Mouse (Mus musculus) ES-CJ7 (cell line): Measurements from ENCODE around the gene Atp8a2.
A peak's percentile ranks its signal among the peaks of the same experiment; 100 is the strongest.

Experiments
- DNase-seq: peaks from one replicate; pipeline ENCODE4 v3.0.0; 2011; ENCODE audit warnings: low read depth, low spot score

Gene Atp8a2

DNA sequence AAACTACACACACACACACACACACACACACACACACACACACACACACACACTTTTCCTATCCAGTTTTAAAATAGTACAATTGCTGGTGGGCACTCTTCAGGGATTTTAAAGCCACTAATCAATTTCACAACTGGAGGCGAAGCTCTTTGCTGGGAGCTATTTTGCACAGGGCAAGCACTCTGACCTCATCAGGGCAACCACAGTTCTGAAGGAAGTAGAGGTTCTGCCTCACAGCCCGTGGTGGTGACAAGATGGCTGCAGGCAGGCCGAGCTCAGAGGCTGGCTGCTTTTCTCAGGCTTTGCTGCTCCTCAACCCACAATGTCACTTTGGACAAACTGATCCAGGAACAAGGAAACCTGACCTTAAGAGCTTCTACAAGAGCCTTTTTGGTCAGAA lies 590.0 kb downstream of the Atp8a2 start:
- no peak for DNase-seq

DNA sequence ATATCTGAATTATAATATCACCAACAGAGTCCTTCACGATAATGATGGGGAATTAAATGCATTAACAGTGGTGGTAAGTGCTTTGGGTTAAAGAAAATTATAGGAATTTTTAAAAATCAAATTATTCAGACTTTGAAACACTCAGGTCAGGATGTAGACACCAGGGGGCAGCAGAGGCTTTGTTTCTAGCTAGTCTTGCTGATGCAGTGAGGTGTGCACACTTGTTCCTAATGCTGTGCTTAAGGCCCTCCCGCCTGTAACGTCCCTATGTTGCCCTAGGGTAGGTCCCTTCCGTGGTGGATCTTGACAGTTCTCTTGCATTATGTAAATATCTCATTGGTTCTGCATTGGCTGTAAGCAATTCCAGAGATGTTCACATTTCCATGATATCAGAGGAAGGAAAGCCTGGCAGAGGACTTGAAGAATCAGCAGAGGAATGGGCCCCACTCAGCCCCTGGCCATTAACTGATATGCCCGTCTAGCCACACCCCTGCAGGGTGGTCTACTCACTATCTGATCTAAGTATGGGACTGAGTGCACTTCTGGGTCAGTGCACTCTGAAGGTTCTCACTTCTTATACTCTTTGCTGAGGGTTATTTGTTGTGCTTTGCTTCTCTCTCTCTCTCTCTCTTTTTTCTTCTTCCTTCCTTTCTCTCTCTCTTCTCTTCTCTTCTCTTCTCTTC lies 591.2 kb downstream of the Atp8a2 start:
- DNase-seq, result peak; percentile 67

DNA sequence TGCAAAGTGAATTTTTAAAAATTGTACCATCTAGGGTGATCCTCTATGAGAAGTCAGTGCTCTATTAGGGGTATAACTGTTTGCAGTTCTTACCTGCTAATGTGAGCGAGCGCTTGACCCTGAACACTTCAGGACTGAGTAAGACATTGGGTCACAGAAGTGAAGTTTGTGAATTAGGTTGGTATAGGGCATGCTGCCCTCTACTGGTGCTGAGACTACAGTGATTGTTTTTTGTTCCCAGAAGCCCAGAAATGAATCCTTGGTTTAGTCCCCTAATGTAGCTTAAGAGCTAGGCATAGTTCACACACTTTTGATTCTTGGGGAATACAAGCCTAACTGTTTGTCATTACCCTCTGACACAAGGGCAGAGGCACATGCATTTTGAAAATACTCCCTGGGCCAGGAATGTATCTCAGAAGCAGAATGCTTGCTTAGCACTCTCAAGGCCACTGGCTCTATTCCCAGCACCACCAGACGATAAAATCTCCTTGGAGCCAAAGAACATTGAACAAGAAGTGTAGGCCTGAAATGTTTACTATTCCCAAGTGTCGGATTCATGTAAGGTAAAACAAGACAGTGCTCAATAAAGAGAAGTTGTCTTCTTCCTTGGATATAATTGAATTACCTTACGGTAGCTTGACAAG lies 592.9 kb downstream of the Atp8a2 start:
- DNase-seq, result peak; percentile 52

DNA sequence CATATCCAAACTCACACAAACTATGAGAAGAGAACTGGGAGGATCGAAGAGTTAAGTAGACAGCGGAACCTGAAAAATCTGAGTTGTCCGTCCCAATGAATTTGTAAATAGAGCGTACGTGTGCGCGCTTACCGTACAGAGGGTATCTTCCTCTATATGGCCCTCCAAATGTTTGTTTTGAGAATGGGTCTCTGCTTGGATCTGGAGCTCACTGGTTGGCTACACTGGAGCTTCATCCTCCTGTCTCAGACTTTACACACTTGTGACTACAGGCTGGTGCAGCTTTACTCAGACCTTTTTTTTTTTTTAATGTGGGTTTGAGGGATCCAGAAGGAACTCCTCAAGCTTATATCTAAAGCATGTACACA lies 598.7 kb downstream of the Atp8a2 start:
- no peak for DNase-seq

DNA sequence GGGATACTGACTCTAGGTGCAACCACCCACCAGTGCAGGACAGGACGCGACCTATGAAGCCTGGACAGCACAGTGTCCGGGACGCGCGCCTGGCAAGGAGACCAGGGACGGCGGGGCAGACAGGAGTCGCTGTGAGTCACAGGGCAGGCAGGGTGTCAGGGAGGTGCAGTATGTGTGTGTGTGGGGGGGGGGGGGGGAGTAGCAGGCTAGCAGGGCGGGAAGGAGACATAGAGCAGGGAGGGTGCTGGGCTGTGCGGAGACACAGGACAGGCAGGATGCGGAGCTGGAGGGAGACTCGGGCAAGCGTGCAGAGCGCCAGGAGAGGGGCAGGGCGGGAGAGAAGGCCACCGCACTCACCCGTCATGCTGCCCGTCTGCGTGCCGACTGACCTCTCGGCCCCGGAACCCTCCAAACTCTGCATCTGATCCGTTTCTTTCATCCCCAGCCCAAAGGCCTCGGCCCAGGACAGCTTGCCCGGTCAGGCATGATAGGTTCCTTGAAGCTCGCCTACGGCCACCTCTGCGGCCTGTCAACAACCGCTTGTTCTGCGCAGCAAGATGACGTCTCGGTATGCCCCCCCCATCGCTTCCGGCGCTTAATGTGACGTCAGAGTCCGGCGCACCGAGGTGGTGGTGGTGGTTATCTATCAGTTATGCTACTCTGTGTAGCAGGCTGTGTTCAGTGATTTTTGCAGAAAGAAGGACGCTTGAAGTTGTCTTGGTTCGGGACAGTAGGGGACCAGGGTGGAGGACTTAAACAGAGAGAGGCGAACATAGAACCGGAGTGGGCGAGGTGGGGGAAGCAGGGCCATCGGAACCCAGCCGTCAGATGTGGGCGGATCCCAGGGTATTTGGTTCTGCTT lies 599.4 kb downstream of the Atp8a2 start, which contains the start of gene Cdadc1:
Gene Cdadc1, minus strand, starts transcription at position 562 of the 862 bp plus-strand sequence.
- peak; percentile 89 for DNase-seq

DNA sequence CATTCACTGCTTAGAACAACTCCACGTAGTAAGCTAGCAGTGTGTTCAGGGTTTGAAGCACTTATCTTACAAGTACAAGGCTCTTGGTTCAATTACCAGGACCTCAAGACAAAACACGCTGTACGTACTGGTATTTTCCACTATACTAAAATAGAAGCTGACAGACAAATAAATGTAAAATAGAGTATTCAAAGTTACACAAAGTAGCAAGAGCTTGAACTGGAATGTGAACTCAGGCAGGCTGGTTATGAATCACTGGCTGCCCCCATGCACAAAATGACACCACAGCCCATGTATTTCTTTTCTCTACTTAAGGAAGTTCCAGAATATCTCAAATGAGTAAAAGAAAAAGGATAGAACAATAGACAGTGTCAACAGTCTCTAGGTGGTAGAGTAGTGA lies 602.0 kb downstream of the Atp8a2 start:
- DNase-seq, result no peak

DNA sequence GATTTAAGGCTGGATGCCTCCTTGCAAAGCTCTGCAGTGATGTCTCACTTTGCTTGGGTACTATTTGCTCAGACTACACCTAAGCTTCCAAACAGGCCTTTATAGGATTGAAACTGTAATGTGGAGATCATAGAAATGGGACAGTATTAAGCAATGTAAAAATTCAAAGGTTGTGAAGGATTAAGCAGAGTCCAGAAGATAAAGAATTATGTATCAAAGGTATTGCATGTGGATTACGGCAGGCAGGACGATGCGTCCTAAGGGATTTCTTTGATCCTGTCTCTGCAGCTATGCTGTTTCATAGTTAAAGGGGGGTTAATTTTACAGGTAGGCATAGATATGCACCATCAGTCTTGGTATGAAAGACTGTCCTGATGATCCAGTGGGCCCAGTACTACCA lies 604.4 kb downstream of the Atp8a2 start:
- DNase-seq, result no peak

DNA sequence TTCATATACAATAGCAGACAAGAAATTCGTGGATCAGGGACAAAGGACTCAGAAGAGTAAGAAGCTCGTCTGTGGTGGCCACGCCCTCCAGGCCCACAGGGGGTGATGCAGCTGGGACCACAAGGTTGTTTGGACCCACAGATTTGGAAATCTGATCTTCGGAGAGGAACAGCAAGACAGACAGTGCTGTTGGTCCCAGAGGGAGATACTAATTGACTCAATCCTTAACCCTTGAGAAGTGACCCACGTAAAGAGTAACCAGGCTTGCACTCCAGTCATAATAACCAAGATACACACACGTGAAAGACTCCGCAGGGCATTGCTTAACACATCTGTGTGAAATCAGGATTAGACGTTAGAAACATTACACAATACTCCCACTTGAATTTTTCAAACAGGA lies 605.1 kb downstream of the Atp8a2 start:
- peak; percentile 25 for DNase-seq

DNA sequence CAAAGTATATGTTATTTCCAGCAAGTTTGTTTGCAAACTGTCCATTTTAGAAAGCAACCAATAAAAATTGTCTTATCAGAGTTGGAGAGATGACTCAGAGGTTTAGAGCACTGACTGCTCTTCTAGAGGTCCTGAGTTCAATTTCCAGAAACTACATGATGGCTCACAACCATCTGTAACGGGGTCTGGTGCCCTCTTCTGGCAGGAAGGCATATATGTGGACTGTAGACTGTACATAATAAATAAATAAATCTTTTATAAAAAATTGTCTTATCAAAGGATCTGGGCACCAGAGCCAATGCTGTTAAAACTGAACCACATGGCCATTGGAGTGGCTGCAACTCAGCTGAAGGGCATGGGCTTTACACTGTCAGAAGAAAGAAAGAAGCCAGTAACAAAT lies 606.4 kb downstream of the Atp8a2 start:
- peak; percentile 34 for DNase-seq
